Mouse (Mus musculus): ENCODE results near the gene Rfx6. TPM values are rescaled to one million over a fixed set of nuclear protein-coding genes. Genes with fewer than 3 reads are reported as not detected.

Rfx6 gene
- polyA plus RNA-seq, 1 experiment from 2014 or later: 0.31 TPM

DNA sequence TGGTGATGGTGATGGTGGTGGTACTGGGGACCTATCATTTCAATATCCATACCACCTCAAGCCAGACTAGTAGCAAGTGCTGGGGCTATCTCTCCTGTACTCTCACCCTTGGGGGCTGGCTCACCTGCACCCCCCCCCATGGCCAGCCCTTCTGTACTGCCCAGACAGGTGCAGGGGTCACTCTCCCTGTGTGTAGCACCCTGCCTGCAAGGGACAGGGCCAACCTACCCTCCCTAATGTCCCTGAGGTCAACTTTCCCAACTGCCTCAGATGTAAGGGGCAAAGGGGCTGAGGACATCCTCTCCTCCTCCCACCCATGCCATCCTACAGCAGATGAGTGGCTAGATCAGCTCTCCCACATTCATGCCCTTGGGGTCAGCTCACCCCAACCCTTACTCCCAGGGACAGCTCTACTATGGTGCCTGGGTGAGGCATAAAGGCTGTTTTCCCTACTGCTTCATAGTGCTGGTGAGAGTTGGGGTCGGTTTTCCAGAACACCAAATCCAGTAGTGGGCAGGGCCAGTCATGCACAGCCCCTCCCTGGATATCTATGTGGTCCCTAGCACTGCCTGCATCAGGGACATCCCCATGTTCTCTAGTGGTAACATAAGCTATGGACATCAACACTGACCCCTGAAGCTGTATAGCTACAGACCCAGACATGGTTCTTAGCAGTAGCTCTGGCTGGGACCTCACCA lies 5.3 kb upstream of the Rfx6 start:
- Histone ChIP-seq H3K9me3 (ENCODE audit: control insufficient read depth) (no peaks in the 10 kb centered on the region), H3K9ac (ENCODE audit: low read depth, low read length) (no peak overlapping the region), H3K4me1 (replicated peaks; ENCODE audit: control insufficient read depth, insufficient read depth, low read length) (no peaks in the 10 kb centered on the region), H3K4me2 (replicated peaks; ENCODE audit: low read depth) (no peak overlapping the region), H3K27me3 (replicated peaks; ENCODE audit: control insufficient read depth, insufficient read depth, low read length) (no peaks in the 10 kb centered on the region), H3K36me3 (ENCODE audit: control insufficient read depth, insufficient read depth) (no peaks in the 10 kb centered on the region), H3K4me3 (ENCODE audit: low read depth, low read length) (no peak overlapping the region), H3K27ac (ENCODE audit: low read depth, low read length) (no peak overlapping the region)
- WGBS: 50% methylated on average over 1 of the region's 1 CpGs
- TF ChIP-seq CTCF (IDR thresholded peaks at IDR 0.05; ENCODE audit: low read depth): no peak
- ATAC-seq: no peak

DNA sequence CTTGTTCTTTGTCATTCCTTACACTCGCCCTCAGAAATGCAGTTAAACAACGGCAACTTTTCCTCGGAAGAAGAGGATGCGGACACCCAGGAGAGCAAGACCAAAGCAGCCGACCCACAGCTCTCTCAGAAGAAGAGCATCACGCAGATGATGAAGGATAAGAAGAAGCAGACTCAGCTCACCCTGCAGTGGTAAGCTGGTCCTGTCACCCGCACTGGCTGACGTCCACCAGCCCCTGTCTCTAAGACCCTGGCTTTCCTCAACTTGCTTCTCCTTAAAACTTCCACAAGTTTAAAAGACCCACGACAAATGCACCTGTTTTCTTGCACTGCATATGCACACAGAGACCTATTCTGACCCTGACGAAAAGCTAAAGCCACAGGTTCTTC lies 689 bp downstream of the Rfx6 start:
- no peak for TF ChIP-seq CTCF (IDR thresholded peaks at IDR 0.05; ENCODE audit: low read depth)
- Histone ChIP-seq H3K27me3 (replicated peaks; ENCODE audit: control insufficient read depth, insufficient read depth, low read length) (peaks cover 11% of the 10 kb centered on the region), H3K4me3 (ENCODE audit: low read depth, low read length) (peak overlapping the region; percentile 45), H3K9ac (ENCODE audit: low read depth, low read length) (no peak overlapping the region), H3K36me3 (ENCODE audit: control insufficient read depth, insufficient read depth) (no peaks in the 10 kb centered on the region), H3K4me1 (replicated peaks; ENCODE audit: control insufficient read depth, insufficient read depth, low read length) (no peaks in the 10 kb centered on the region; the same call in 1 of the 2 replicates), H3K27ac (ENCODE audit: low read depth, low read length) (no peak overlapping the region), H3K9me3 (ENCODE audit: control insufficient read depth) (no peaks in the 10 kb centered on the region), H3K4me2 (replicated peaks; ENCODE audit: low read depth) (peak overlapping the region; percentile 78)
- ATAC-seq: no peak
- 11% methylated on average over 10 of the region's 10 CpGs for WGBS

DNA sequence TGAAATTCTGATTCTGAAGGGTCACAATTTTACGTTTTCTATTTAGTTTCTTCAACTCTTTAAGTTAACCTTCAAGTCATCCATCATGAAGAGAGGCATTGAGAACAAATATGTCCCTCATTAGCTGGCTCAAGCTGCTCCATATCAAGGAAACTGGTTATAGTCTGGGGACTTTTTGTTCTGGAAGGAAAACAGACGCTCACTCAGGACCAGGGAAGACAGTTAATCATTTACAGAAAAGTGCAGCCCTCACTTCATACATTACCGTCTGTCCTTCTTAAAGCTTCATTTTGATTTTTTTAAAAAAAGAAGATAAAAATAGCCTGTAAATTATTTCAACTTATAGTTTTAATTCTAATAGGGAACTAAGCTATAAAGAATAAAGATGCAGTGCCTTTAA lies 43.3 kb downstream of the Rfx6 start:
- H3K9ac ChIP-seq (ENCODE audit: low read depth, low read length): no peak overlapping the region
- no peak for ATAC-seq
- no peaks in the 10 kb centered on the region for H3K27me3 ChIP-seq (replicated peaks; ENCODE audit: control insufficient read depth, insufficient read depth, low read length)
- no peaks in the 10 kb centered on the region for H3K36me3 ChIP-seq (ENCODE audit: control insufficient read depth, insufficient read depth)
- TF ChIP-seq CTCF (IDR thresholded peaks at IDR 0.05; ENCODE audit: low read depth): no peak
- H3K4me1 ChIP-seq (replicated peaks; ENCODE audit: control insufficient read depth, insufficient read depth, low read length): no peaks in the 10 kb centered on the region
- no peaks in the 10 kb centered on the region for H3K9me3 ChIP-seq (ENCODE audit: control insufficient read depth)
- 9% methylated on average over 3 of the region's 3 CpGs for WGBS
- no peak overlapping the region for H3K4me3 ChIP-seq (ENCODE audit: low read depth, low read length)
- H3K4me2 ChIP-seq (replicated peaks; ENCODE audit: low read depth): peak overlapping the region; percentile 4; the same call in 1 of the 2 replicates
- no peak overlapping the region for H3K27ac ChIP-seq (ENCODE audit: low read depth, low read length)

DNA sequence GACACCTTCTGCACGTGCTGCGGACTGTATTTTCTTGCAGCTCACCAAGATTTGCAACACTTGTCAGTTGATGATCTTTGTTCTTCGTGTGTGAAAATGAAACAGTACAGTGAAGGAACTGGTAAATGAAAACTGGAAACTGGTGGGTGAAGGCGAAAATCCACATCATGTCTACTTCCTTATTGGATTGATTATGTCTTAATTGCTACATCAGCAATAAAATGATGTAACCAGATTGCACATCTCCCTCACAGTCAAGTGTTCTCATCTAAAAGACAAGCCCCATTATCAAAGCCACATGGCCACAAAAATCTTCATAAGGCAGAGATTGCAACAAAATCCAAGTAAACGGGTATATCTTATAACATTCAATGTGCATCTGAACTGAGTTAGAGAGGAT lies 83.9 kb downstream of the Rfx6 start:
- Histone ChIP-seq H3K27ac (ENCODE audit: low read depth, low read length) (no peak overlapping the region), H3K36me3 (ENCODE audit: control insufficient read depth, insufficient read depth) (no peaks in the 10 kb centered on the region), H3K27me3 (replicated peaks; ENCODE audit: control insufficient read depth, insufficient read depth, low read length) (no peaks in the 10 kb centered on the region), H3K9ac (ENCODE audit: low read depth, low read length) (no peak overlapping the region), H3K4me3 (ENCODE audit: low read depth, low read length) (no peak overlapping the region), H3K4me2 (replicated peaks; ENCODE audit: low read depth) (no peak overlapping the region), H3K4me1 (replicated peaks; ENCODE audit: control insufficient read depth, insufficient read depth, low read length) (no peaks in the 10 kb centered on the region), H3K9me3 (ENCODE audit: control insufficient read depth) (no peaks in the 10 kb centered on the region)
- TF ChIP-seq CTCF (IDR thresholded peaks at IDR 0.05; ENCODE audit: low read depth): no peak
- WGBS: 63% methylated on average over 5 of the region's 5 CpGs
- peak; percentile 21; the same call in 1 of the 2 replicates for ATAC-seq

DNA sequence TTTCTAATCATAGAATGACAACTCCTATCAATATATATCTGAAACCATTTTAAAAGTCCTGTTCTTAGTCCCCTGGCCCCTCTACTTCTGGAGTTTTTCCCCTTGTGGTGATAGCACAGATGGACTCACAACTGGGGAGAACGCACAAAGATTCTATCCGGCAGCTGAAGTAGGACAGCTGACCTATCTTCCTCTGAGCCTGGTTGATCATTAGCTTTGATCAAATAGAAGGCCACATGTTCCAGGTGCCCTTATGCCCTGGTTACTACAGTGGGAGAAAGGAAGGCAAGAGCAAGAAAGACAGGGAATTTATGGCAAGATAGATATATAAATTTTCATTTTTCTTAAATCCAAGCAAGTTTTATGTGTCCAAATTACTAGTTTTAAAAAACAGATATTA lies 85.7 kb downstream of the Rfx6 start:
- no peaks in the 10 kb centered on the region for H3K36me3 ChIP-seq (ENCODE audit: control insufficient read depth, insufficient read depth)
- peak; percentile 74; the same call in 1 of the 2 replicates for ATAC-seq
- WGBS: 46% methylated on average over 2 of the region's 2 CpGs

DNA sequence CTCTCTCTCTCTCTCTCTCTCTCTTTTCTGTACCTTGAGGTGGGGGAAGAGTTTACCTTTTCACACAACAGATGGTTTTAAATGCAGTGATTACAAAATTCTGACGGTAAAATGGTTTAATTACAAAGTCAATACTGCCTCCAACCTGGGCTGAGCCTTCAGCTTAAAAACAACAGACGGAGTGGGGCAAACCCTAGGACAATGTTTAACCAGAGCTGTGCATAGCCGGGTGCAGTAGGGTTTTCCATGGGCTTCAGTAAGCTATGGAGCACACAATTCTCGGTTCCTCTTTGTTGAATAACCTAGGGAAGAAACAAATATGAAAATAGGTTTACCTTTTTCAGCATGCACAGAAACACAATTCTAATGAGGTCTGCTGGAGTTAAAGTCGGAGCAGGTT lies 90.9 kb downstream of the Rfx6 start:
- no peak overlapping the region for H3K9ac ChIP-seq (ENCODE audit: low read depth, low read length)
- H3K9me3 ChIP-seq (ENCODE audit: control insufficient read depth): no peaks in the 10 kb centered on the region
- ATAC-seq: no peak
- no peak overlapping the region for H3K27ac ChIP-seq (ENCODE audit: low read depth, low read length)
- no peaks in the 10 kb centered on the region for H3K36me3 ChIP-seq (ENCODE audit: control insufficient read depth, insufficient read depth)
- H3K4me3 ChIP-seq (ENCODE audit: low read depth, low read length): no peak overlapping the region
- 22% methylated on average over 5 of the region's 5 CpGs for WGBS
- no peaks in the 10 kb centered on the region for H3K27me3 ChIP-seq (replicated peaks; ENCODE audit: control insufficient read depth, insufficient read depth, low read length)
- TF ChIP-seq CTCF (IDR thresholded peaks at IDR 0.05; ENCODE audit: low read depth): no peak
- H3K4me1 ChIP-seq (replicated peaks; ENCODE audit: control insufficient read depth, insufficient read depth, low read length): no peaks in the 10 kb centered on the region
- H3K4me2 ChIP-seq (replicated peaks; ENCODE audit: low read depth): no peak overlapping the region

More for the DNA sequence above, 85.7 kb downstream of the Rfx6 start:
- Histone ChIP-seq H3K9ac (ENCODE audit: low read depth, low read length) (no peak overlapping the region), H3K4me2 (replicated peaks; ENCODE audit: low read depth) (no peak overlapping the region), H3K4me1 (replicated peaks; ENCODE audit: control insufficient read depth, insufficient read depth, low read length) (no peaks in the 10 kb centered on the region), H3K27me3 (replicated peaks; ENCODE audit: control insufficient read depth, insufficient read depth, low read length) (no peaks in the 10 kb centered on the region), H3K4me3 (ENCODE audit: low read depth, low read length) (no peak overlapping the region), H3K9me3 (ENCODE audit: control insufficient read depth) (no peaks in the 10 kb centered on the region), H3K27ac (ENCODE audit: low read depth, low read length) (no peak overlapping the region)
- peak; percentile 10; the same call in 1 of the 2 replicates for TF ChIP-seq CTCF (IDR thresholded peaks at IDR 0.05; ENCODE audit: low read depth)
